Mouse (Mus musculus): ENCODE results near the gene Vmn1r9.
"Not testable (repeated sequence)": the region's sequence is repeated elsewhere in the genome, so short reads cannot be mapped to it uniquely, and the experiment has no call there.

Gene Vmn1r9

GRCm38 (mm10) chr6:57066487-57066886 is at the start of gene Vmn1r9:
TSS of gene Vmn1r9 (plus strand) at chr6:57066787.
- in situ Hi-C loops (cut with MboI, MseI), result no loop called here

GRCm38 (mm10) chr6:57025224-57025623 is 41.4 kb upstream of the Vmn1r9 start, which contains the start of gene Vmn1r7:
TSS of gene Vmn1r7 (minus strand) at chr6:57025324.
- in situ Hi-C loops (cut with MboI, MseI), result not testable (repeated sequence)

- in situ Hi-C loops (cut with MboI, MseI), result no loop called here
These were observed 34.6 kb upstream of the Vmn1r9 start, which contains the start of gene Vmn1r8 for GRCm38 (mm10) chr6:57031984-57032383. TSS of gene Vmn1r8 (plus strand) at chr6:57032284.

GRCm38 (mm10) chr6:57034674-57035073 is 31.9 kb upstream of the Vmn1r9 start:
- in situ Hi-C loops (cut with MboI, MseI), result no loop called here

- in situ Hi-C loops (cut with MboI, MseI), result no loop called here
These were observed 2.9 kb upstream of the Vmn1r9 start for GRCm38 (mm10) chr6:57063730-57064129.

GRCm38 (mm10) chr6:57106358-57106757 is 39.8 kb downstream of the Vmn1r9 start:
- in situ Hi-C loops (cut with MboI, MseI), result no loop called here

GRCm38 (mm10) chr6:57109154-57109553 is 42.6 kb downstream of the Vmn1r9 start, which contains the start of gene Vmn1r10:
TSS of gene Vmn1r10 (plus strand) at chr6:57109454.
- in situ Hi-C loops (cut with MboI, MseI), result no loop called here

Data from regulatory T cell (primary cell).